11 mouse cellular contexts compared by ENCODE assay signal in genomic region chr5:64379829-64380228, GRCm38 (mm10).
DNase-seq lines count a peak whose midpoint lies in the region; ATAC-seq and TF ChIP-seq lines count a peak whose summit lies in the region.
"Had no signal": no experiment of that assay in that cellular context is flagged by ENCODE, and none has a peak within 500 bp of the region (broad histone marks: within the 10 kb centered on the region; RNA-seq: fewer than 3 reads in every experiment).

No protein-coding gene starts in this region.

- no peak for TF ChIP-seq POLR2A in bone marrow macrophage, adult 2 months (IDR thresholded peaks at IDR 0.05; ENCODE audit: borderline replicate concordance, low read depth, low read length)

- peaks cover 26% of the 10 kb centered on the region for H3K4me1 ChIP-seq in kidney, postnatal 0 days (replicated peaks; ENCODE audit: insufficient read depth, low read length)
- peaks cover 55% of the 10 kb centered on the region for H3K4me1 ChIP-seq in bone marrow macrophage, adult 2 months (ENCODE audit: control insufficient read depth, insufficient read depth, low read length)
- peaks cover 72% of the 10 kb centered on the region for H3K4me1 ChIP-seq in liver, embryonic 13.5 days (replicated peaks)

- H3K4me2 ChIP-seq in kidney, postnatal 0 days (ENCODE audit: low read length), result no peak overlapping the region
- H3K4me2 ChIP-seq in liver, embryonic 13.5 days, result no peak overlapping the region

- no peak for DNase-seq in gastrocnemius, adult 2 months
- no peak for DNase-seq in gastrocnemius, postnatal 10 days
- no peak for DNase-seq in kidney, postnatal 0 days (ENCODE audit: low spot score)
- no peak for DNase-seq in kidney, postnatal 36 days
- DNase-seq in liver, embryonic 13.5 days, result no peak
- no peak for DNase-seq in urinary bladder, postnatal 25 days (ENCODE audit: low spot score)
- no peak for DNase-seq in natural killer cell, adult 2 months (ENCODE audit: low spot score in 2 of 2)
- DNase-seq: cerebellum, adult 8-10 months; midbrain, embryonic 14.5 days had no signal

- H3K27ac ChIP-seq in gastrocnemius, adult 2 months, result peak overlapping the region; percentile 79
- peak overlapping the region; percentile 84; the same call in 1 of the 2 replicates for H3K27ac ChIP-seq in kidney, postnatal 0 days
- H3K27ac ChIP-seq in bone marrow macrophage, adult 2 months (ENCODE audit: insufficient read depth, low read depth, low read length), result peak overlapping the region; percentile 85
- peak overlapping the region; percentile 52 for H3K27ac ChIP-seq in liver, embryonic 13.5 days

- no peak for TF ChIP-seq CTCF in gastrocnemius, adult 2 months (IDR thresholded peaks at IDR 0.05)
- TF ChIP-seq CTCF in kidney, postnatal 0 days (IDR thresholded peaks at IDR 0.05; ENCODE audit: low read depth), result no peak
- no peak for TF ChIP-seq CTCF in bone marrow macrophage, adult 2 months (IDR thresholded peaks at IDR 0.05; ENCODE audit: low read depth, low read length)

- no peak for ATAC-seq in kidney, postnatal 0 days (replicated peaks; ENCODE audit: low FRiP score, low read depth)
- ATAC-seq in liver, embryonic 13.5 days (ENCODE audit: low read depth), result no peak
- ATAC-seq: Patski had no signal

- no peaks in the 10 kb centered on the region for H3K9me3 ChIP-seq in kidney, postnatal 0 days (replicated peaks; ENCODE audit: low read length)
- H3K9me3 ChIP-seq in liver, embryonic 13.5 days (replicated peaks), result no peaks in the 10 kb centered on the region

- no peak overlapping the region for H3K4me3 ChIP-seq in gastrocnemius, adult 2 months
- no peak overlapping the region for H3K4me3 ChIP-seq in kidney, postnatal 0 days (replicated peaks; ENCODE audit: low read depth, low read length)
- H3K4me3 ChIP-seq in bone marrow macrophage, adult 2 months (ENCODE audit: insufficient read depth, low read length), result no peak overlapping the region
- H3K4me3 ChIP-seq in liver, embryonic 13.5 days (replicated peaks), result no peak overlapping the region

- WGBS in kidney, postnatal 0 days, result 78% methylated on average over 5 of the region's 5 CpGs
- WGBS in liver, embryonic 13.5 days (ENCODE audit: insufficient replicate concordance), result 66% methylated on average over 5 of the region's 5 CpGs

- H3K9ac ChIP-seq in kidney, postnatal 0 days (ENCODE audit: low read depth, low read length), result no peak overlapping the region
- no peak overlapping the region for H3K9ac ChIP-seq in liver, embryonic 13.5 days

- intact Hi-C loops in gastrocnemius, adult 2 months (cut with DNase I), result loop anchor here (5.0 to 10.0 kb wide), 4 partner anchors 88 to 305 kb away; no protein-coding TSS in a partner anchor

- H3K36me3 ChIP-seq in kidney, postnatal 0 days (ENCODE audit: insufficient read depth, low read length), result no peaks in the 10 kb centered on the region
- no peaks in the 10 kb centered on the region for H3K36me3 ChIP-seq in liver, embryonic 13.5 days

- H3K27me3 ChIP-seq in kidney, postnatal 0 days (ENCODE audit: insufficient read depth, low read length), result no peaks in the 10 kb centered on the region
- H3K27me3 ChIP-seq in liver, embryonic 13.5 days, result no peaks in the 10 kb centered on the region
- H3K27me3 ChIP-seq: Patski had no signal
